Mouse (Mus musculus): Measurements from ENCODE around the gene Tyw3. TPM values are rescaled to one million over a fixed set of nuclear protein-coding genes. Genes with fewer than 3 reads are reported as not detected.
"Not testable (repeated sequence)": the region's sequence is repeated elsewhere in the genome, so short reads cannot be mapped to it uniquely, and the experiment has no call there.

Tyw3 gene
- polyA plus RNA-seq (2012; rRNA removed) = 2.9 and 7.6 TPM in 2 replicates

- no peaks in the 10 kb centered on the region for H3K27me3 ChIP-seq (ENCODE audit: control insufficient read depth, insufficient read depth, low read length)
- H3K27ac ChIP-seq (ENCODE audit: control insufficient read depth, insufficient read depth, low read depth, low read length) = peak within 1 kb of the TSS; percentile 97
- H3K4me3 ChIP-seq (ENCODE audit: control insufficient read depth, low read depth, low read length) = peak within 1 kb of the TSS; percentile 100
- peaks cover 7% of the 10 kb centered on the region; the same call in 1 of the 2 replicates for H3K4me1 ChIP-seq (ENCODE audit: control insufficient read depth, insufficient read depth, low read length)
- no peaks in the 10 kb centered on the region for H3K36me3 ChIP-seq (ENCODE audit: control insufficient read depth, insufficient read depth, low read length)
- 0 out of 2 replicates have a peak, but pooled peaks have one; percentile 15 for TF ChIP-seq CTCF (IDR thresholded peaks at IDR 0.05; ENCODE audit: control insufficient read depth, insufficient read depth, insufficient replicate concordance, low read depth, low read length)
- peak; percentile 53; the same call in 1 of the 2 replicates for TF ChIP-seq POLR2A (IDR thresholded peaks at IDR 0.05; ENCODE audit: control insufficient read depth, low read depth, low read length)
These were observed at the start of gene Tyw3 for GRCm38 (mm10) chr3:154596934-154597554. Tyw3 (minus strand) TSS chr3:154597104.

GRCm38 (mm10) chr3:154633091-154633490, 36.2 kb upstream of the Tyw3 start:
- no peaks in the 10 kb centered on the region; the same call in 1 of the 2 replicates for H3K4me1 ChIP-seq (ENCODE audit: control insufficient read depth, insufficient read depth, low read length)
- H3K27ac ChIP-seq (ENCODE audit: control insufficient read depth, insufficient read depth, low read depth, low read length) = no peak overlapping the region
- H3K36me3 ChIP-seq (ENCODE audit: control insufficient read depth, insufficient read depth, low read length) = no peaks in the 10 kb centered on the region
- H3K4me3 ChIP-seq (ENCODE audit: control insufficient read depth, low read depth, low read length) = no peak overlapping the region
- TF ChIP-seq POLR2A (IDR thresholded peaks at IDR 0.05; ENCODE audit: control insufficient read depth, low read depth, low read length) (no peak), CTCF (IDR thresholded peaks at IDR 0.05; ENCODE audit: control insufficient read depth, insufficient read depth, insufficient replicate concordance, low read depth, low read length) (no peak)
- no peaks in the 10 kb centered on the region for H3K27me3 ChIP-seq (ENCODE audit: control insufficient read depth, insufficient read depth, low read length)

- H3K36me3 ChIP-seq (ENCODE audit: control insufficient read depth, insufficient read depth, low read length); H3K27me3 ChIP-seq (ENCODE audit: control insufficient read depth, insufficient read depth, low read length); H3K27ac ChIP-seq (ENCODE audit: control insufficient read depth, insufficient read depth, low read depth, low read length); H3K4me3 ChIP-seq (ENCODE audit: control insufficient read depth, low read depth, low read length); H3K4me1 ChIP-seq (ENCODE audit: control insufficient read depth, insufficient read depth, low read length): not testable (repeated sequence)
These were observed 34.4 kb upstream of the Tyw3 start for GRCm38 (mm10) chr3:154631281-154631680.

- H3K36me3 ChIP-seq (ENCODE audit: control insufficient read depth, insufficient read depth, low read length) = no peaks in the 10 kb centered on the region
- TF ChIP-seq CTCF (IDR thresholded peaks at IDR 0.05; ENCODE audit: control insufficient read depth, insufficient read depth, insufficient replicate concordance, low read depth, low read length) (no peak), POLR2A (IDR thresholded peaks at IDR 0.05; ENCODE audit: control insufficient read depth, low read depth, low read length) (no peak)
- H3K27ac ChIP-seq (ENCODE audit: control insufficient read depth, insufficient read depth, low read depth, low read length) = no peak overlapping the region
- H3K4me1 ChIP-seq (ENCODE audit: control insufficient read depth, insufficient read depth, low read length) = no peaks in the 10 kb centered on the region; the same call in 1 of the 2 replicates
- H3K4me3 ChIP-seq (ENCODE audit: control insufficient read depth, low read depth, low read length) = no peak overlapping the region
- H3K27me3 ChIP-seq (ENCODE audit: control insufficient read depth, insufficient read depth, low read length) = no peaks in the 10 kb centered on the region
These were observed 31.4 kb upstream of the Tyw3 start for GRCm38 (mm10) chr3:154628284-154628683.

- Histone ChIP-seq H3K36me3 (ENCODE audit: control insufficient read depth, insufficient read depth, low read length) (no peaks in the 10 kb centered on the region), H3K4me3 (ENCODE audit: control insufficient read depth, low read depth, low read length) (no peak overlapping the region), H3K4me1 (ENCODE audit: control insufficient read depth, insufficient read depth, low read length) (no peaks in the 10 kb centered on the region), H3K27ac (ENCODE audit: control insufficient read depth, insufficient read depth, low read depth, low read length) (no peak overlapping the region), H3K27me3 (ENCODE audit: control insufficient read depth, insufficient read depth, low read length) (no peaks in the 10 kb centered on the region)
- TF ChIP-seq POLR2A (IDR thresholded peaks at IDR 0.05; ENCODE audit: control insufficient read depth, low read depth, low read length) (no peak), CTCF (IDR thresholded peaks at IDR 0.05; ENCODE audit: control insufficient read depth, insufficient read depth, insufficient replicate concordance, low read depth, low read length) (no peak)
These were observed 19.2 kb upstream of the Tyw3 start for GRCm38 (mm10) chr3:154616106-154616505.

GRCm38 (mm10) chr3:154615304-154615703, 18.4 kb upstream of the Tyw3 start:
- no peaks in the 10 kb centered on the region for H3K27me3 ChIP-seq (ENCODE audit: control insufficient read depth, insufficient read depth, low read length)
- no peak overlapping the region for H3K27ac ChIP-seq (ENCODE audit: control insufficient read depth, insufficient read depth, low read depth, low read length)
- no peaks in the 10 kb centered on the region for H3K36me3 ChIP-seq (ENCODE audit: control insufficient read depth, insufficient read depth, low read length)
- H3K4me3 ChIP-seq (ENCODE audit: control insufficient read depth, low read depth, low read length) = no peak overlapping the region
- TF ChIP-seq CTCF (IDR thresholded peaks at IDR 0.05; ENCODE audit: control insufficient read depth, insufficient read depth, insufficient replicate concordance, low read depth, low read length) = no peak
- TF ChIP-seq POLR2A (IDR thresholded peaks at IDR 0.05; ENCODE audit: control insufficient read depth, low read depth, low read length) = no peak
- H3K4me1 ChIP-seq (ENCODE audit: control insufficient read depth, insufficient read depth, low read length) = no peaks in the 10 kb centered on the region

- TF ChIP-seq CTCF (IDR thresholded peaks at IDR 0.05; ENCODE audit: control insufficient read depth, insufficient read depth, insufficient replicate concordance, low read depth, low read length) (no peak), POLR2A (IDR thresholded peaks at IDR 0.05; ENCODE audit: control insufficient read depth, low read depth, low read length) (no peak)
- no peaks in the 10 kb centered on the region for H3K36me3 ChIP-seq (ENCODE audit: control insufficient read depth, insufficient read depth, low read length)
- H3K4me1 ChIP-seq (ENCODE audit: control insufficient read depth, insufficient read depth, low read length) = no peaks in the 10 kb centered on the region
- no peaks in the 10 kb centered on the region for H3K27me3 ChIP-seq (ENCODE audit: control insufficient read depth, insufficient read depth, low read length)
- H3K27ac ChIP-seq (ENCODE audit: control insufficient read depth, insufficient read depth, low read depth, low read length) = no peak overlapping the region
- no peak overlapping the region for H3K4me3 ChIP-seq (ENCODE audit: control insufficient read depth, low read depth, low read length)
These were observed 17.9 kb upstream of the Tyw3 start for GRCm38 (mm10) chr3:154614771-154615170.
